Mouse (Mus musculus): ENCODE measurements around the gene Arhgap27.

DNA sequence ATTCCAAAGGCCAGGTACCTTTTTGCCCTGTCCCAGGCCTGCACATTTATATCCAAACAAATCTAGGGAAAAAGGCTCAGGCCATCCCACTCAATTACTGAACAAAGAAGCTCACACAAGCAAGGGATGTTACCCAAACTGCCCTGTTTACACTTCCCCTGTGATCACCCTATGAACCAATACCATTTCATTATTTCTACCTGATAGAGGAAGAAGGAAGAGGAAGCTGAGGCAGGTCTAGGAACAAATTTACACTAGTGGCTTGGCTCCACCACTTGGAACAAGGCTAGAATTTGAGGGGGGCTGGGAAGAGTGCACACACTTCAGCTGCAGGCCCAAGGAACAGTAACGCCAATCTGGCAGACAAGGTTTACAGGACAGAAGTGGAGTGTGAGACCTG is 42.3 kb upstream of the Arhgap27 start:
- no peak for TF ChIP-seq CTCF (IDR thresholded peaks at IDR 0.05; ENCODE audit: low read depth)
- no peak for TF ChIP-seq EP300 (IDR thresholded peaks at IDR 0.05; ENCODE audit: low read depth)
